Mouse (Mus musculus): ENCODE data around the gene Cog1. TPM values are rescaled to one million over a fixed set of nuclear protein-coding genes. Genes with fewer than 3 reads are reported as not detected.
A peak's percentile ranks its signal among the peaks of the same experiment; 100 is the strongest.

Gene Cog1
- polyA plus RNA-seq, 1 experiment from 2014 or later, result 35.6 TPM

DNA sequence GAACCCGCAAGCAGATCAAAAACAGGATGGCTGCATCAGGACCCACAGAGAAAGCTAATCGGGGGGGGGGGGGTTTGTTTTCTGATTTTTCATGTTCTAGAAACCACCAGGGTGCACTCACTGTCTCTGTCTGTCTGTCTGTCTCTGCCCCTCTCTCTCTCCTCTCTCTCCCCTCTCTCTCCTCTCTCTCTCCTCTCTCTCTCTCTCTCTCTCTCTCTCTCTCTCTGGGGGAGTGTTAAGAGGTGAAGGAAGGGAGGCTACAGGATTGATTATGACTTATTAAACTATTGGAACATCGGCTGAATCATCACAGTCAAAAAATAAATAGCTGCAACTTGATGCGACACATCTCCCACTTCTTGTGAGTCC is 30.7 kb upstream of the Cog1 start:
- Histone ChIP-seq H3K4me1 (replicated peaks) (peaks cover 43% of the 10 kb centered on the region), H3K9me3 (no peaks in the 10 kb centered on the region), H3K27me3 (peaks cover 17% of the 10 kb centered on the region; the same call in 1 of the 2 replicates), H3K4me2 (peak overlapping the region; percentile 86), H3K9ac (peak overlapping the region; percentile 83), H3K4me3 (peak overlapping the region; percentile 55), H3K27ac (peak overlapping the region; percentile 61; the same call in 1 of the 2 replicates), H3K36me3 (no peaks in the 10 kb centered on the region)
- WGBS, result 16% methylated on average over 4 of the region's 4 CpGs
- no peak for ATAC-seq (ENCODE audit: low FRiP score)

DNA sequence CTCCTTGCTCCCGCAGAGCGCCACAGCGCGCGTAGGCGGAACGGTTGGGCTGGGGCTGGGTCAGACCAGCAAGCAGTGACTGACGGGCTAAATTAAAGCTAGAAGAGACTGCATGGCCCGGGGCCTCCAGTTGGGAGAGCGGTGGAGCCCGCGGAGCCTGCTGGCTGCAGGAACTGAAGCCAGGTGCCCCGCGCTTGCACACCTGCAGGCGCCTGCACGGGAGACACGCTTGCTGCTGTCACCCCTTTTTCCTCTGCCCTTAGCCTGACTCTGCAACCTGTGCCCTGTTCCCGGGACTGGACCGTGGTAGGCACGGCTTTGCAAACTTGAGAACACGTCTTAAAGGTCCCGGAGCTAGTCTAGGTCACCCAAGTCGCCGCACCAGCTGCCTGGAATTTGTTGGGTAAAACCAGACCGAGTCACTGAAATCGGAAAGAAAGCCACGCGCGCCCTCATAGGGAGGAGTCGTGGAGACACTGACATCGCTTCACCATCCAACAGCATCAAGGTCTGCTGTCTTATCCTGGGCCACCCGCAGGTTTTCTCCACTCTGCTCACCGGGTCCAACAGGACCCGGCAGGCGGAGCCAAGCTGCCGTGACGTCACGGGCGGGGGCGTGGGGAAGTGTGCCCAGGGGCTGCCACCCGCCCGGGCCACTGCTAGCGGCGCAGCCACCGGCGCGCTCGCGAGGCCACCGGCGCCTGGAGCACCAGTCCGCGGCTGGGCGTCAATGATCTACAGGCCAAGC is 30.1 kb upstream of the Cog1 start, which contains the start of gene Sstr2:
Sstr2 (plus strand) TSS at position 671 of the 748 bp plus-strand sequence.
- Histone ChIP-seq H3K4me1 (replicated peaks) (peaks cover 43% of the 10 kb centered on the region), H3K27ac (peak within 1 kb of the TSS; percentile 61), H3K27me3 (peaks cover 17% of the 10 kb centered on the region; the same call in 1 of the 2 replicates), H3K4me3 (peak within 1 kb of the TSS; percentile 55), H3K9ac (peak within 1 kb of the TSS; percentile 83), H3K36me3 (0 out of 2 replicates have a peak, but pooled peaks cover under 1% of the 10 kb centered on the region), H3K4me2 (peak within 1 kb of the TSS; percentile 86), H3K9me3 (no peaks in the 10 kb centered on the region)
- ATAC-seq (ENCODE audit: low FRiP score), result peak; percentile 81
- WGBS, result 1% methylated on average over 54 of the region's 54 CpGs

DNA sequence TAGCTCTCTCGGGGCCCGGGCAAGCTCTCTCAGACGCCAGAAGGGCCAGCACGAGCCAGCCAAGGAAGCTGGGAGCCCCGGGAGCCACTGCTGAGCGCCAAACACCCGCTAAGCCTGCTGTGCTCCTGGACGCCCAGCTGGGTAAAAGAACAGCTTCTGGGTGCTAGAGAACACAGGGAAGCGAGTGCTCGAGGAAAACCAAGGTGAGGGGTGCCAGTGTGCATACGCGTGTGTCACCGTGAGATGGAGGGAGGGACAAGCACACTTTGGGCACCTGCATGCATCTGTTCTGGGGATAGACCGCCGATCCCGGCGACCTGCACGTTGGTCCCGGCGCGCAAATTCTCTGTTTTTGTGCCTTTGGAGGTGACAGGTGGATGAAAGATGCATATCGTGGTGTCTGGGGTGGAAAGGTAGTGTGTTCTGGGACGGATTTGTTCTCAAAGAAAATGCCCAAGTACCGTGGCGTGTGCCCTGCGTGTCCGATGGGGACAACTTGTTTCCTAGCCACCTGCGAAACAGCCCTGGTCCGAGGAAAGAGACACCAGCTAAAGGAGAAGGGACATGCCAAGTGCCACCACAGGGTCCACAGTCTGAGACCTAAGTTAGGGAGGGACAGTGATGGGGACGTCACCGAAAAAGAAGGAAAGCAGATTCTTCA is 29.4 kb upstream of the Cog1 start:
- peak overlapping the region; percentile 83 for H3K9ac ChIP-seq
- peaks cover 17% of the 10 kb centered on the region; the same call in 1 of the 2 replicates for H3K27me3 ChIP-seq
- ATAC-seq (ENCODE audit: low FRiP score), result no peak; the same call in none of the 2 replicates
- peak overlapping the region; percentile 86 for H3K4me2 ChIP-seq
- peak overlapping the region; percentile 55 for H3K4me3 ChIP-seq
- WGBS, result 1% methylated on average over 31 of the region's 31 CpGs
- no peaks in the 10 kb centered on the region for H3K9me3 ChIP-seq
- H3K4me1 ChIP-seq (replicated peaks), result peaks cover 43% of the 10 kb centered on the region
- H3K36me3 ChIP-seq, result peaks cover 7% of the 10 kb centered on the region
- H3K27ac ChIP-seq, result peak overlapping the region; percentile 61

DNA sequence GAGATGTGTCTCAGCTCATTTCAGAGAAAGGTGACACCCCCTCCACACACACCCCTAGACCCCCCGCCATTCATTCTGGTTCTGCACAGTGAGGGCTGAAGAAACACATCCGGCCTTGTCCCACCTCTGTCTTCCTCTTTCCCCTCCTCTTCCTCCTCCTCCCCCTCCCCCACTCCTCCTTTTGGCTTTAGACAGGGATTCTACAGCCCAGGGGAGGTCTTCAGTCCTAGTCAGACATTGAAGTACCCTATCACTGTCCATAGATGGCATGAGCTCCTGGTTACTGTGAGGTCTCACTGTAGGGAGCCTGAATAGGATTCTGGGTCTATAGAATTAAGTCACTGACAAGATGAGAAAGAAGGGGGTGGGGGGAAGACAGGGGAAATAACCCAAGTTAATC is 28.0 kb upstream of the Cog1 start:
- peaks cover 17% of the 10 kb centered on the region; the same call in 1 of the 2 replicates for H3K27me3 ChIP-seq
- H3K27ac ChIP-seq, result no peak overlapping the region
- peak overlapping the region; percentile 86 for H3K4me2 ChIP-seq
- no peak for ATAC-seq (ENCODE audit: low FRiP score)
- peaks cover 43% of the 10 kb centered on the region for H3K4me1 ChIP-seq (replicated peaks)
- 52% methylated on average over 2 of the region's 2 CpGs for WGBS
- H3K36me3 ChIP-seq, result peaks cover 16% of the 10 kb centered on the region
- H3K9ac ChIP-seq, result peak overlapping the region; percentile 55; the same call in 1 of the 2 replicates
- H3K4me3 ChIP-seq, result peak overlapping the region; percentile 55
- no peaks in the 10 kb centered on the region for H3K9me3 ChIP-seq

DNA sequence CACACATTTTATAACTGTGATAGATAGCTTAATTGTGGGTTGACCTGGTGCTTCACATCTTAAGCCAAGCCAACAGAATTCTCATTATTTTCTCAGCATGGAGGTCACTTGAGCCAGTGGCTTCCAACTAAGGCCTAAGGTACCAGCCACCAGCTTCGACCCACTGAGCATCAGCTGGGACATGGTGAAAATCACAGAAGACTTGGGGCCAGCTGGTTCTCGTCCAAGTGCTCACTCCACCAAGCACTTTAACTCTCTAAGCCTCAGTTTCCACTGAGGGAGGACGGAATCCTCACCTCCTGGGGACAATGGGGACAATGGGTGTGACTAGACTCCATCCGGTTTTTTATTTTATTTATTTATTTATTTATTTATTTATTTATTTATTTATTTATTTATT is 26.9 kb upstream of the Cog1 start:
- peaks cover 16% of the 10 kb centered on the region for H3K36me3 ChIP-seq
- H3K27me3 ChIP-seq, result peaks cover 17% of the 10 kb centered on the region; the same call in 1 of the 2 replicates
- no peaks in the 10 kb centered on the region for H3K9me3 ChIP-seq
- no peak overlapping the region for H3K27ac ChIP-seq
- H3K4me3 ChIP-seq, result no peak overlapping the region
- H3K4me2 ChIP-seq, result peak overlapping the region; percentile 86
- peaks cover 43% of the 10 kb centered on the region for H3K4me1 ChIP-seq (replicated peaks)
- no peak overlapping the region for H3K9ac ChIP-seq
- 81% methylated on average over 4 of the region's 4 CpGs for WGBS
- ATAC-seq (ENCODE audit: low FRiP score), result no peak

DNA sequence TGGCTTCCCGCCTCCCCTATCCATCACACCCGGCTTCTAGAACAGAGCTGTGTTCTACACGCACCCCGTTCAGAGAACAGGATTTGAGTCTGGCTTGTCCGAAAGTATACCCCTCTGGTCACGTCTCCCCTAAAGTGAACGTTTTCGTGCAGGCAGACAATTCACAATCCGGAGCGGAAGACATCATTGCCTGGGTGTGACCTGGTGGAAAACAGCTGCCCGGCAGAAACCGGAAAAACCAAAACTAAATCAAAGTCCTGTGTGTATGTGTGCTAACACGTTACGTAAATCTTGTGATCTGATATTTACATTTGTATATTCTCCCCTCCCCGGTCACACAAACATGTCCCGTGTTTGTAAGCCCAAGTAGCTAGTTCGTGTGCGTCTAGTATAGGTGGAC is 23.5 kb upstream of the Cog1 start:
- WGBS, result 95% methylated on average over 18 of the region's 18 CpGs

DNA sequence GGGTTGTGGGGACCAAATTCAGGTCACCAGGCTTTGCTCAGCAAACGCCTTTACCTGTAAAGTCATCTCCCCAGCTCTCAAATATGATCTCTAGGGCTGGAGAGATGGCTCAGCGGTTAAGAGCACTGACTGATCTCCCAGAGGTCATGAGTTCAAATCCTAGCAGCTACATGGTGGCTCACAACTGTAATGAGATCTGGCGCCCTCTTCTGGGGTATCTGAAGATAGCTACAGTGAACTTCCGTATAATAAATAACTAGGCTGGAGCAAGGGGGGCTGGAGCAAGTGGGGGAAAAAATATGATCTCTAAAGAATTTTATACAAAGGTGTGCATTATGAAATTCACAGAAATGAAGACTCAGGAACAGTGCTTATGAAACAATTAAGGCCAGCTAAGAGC is 21.2 kb upstream of the Cog1 start:
- peaks cover 5% of the 10 kb centered on the region; the same call in 1 of the 2 replicates for H3K4me1 ChIP-seq (replicated peaks)
- H3K9ac ChIP-seq, result no peak overlapping the region
- ATAC-seq (ENCODE audit: low FRiP score), result no peak
- 0 out of 2 replicates have a peak, but pooled peaks cover 3% of the 10 kb centered on the region for H3K27me3 ChIP-seq
- H3K4me2 ChIP-seq, result no peak overlapping the region
- no peak overlapping the region for H3K27ac ChIP-seq
- 52% methylated on average over 4 of the region's 4 CpGs for WGBS
- H3K36me3 ChIP-seq, result peaks cover 16% of the 10 kb centered on the region
- H3K4me3 ChIP-seq, result no peak overlapping the region
- no peaks in the 10 kb centered on the region for H3K9me3 ChIP-seq

More for the DNA sequence above, 23.5 kb upstream of the Cog1 start:
- Histone ChIP-seq H3K9ac (no peak overlapping the region), H3K4me2 (no peak overlapping the region), H3K27ac (no peak overlapping the region), H3K9me3 (no peaks in the 10 kb centered on the region), H3K4me1 (replicated peaks) (peaks cover 18% of the 10 kb centered on the region), H3K4me3 (no peak overlapping the region), H3K27me3 (peaks cover 14% of the 10 kb centered on the region; the same call in 1 of the 2 replicates), H3K36me3 (peaks cover 16% of the 10 kb centered on the region)
- ATAC-seq (ENCODE audit: low FRiP score), result no peak

DNA sequence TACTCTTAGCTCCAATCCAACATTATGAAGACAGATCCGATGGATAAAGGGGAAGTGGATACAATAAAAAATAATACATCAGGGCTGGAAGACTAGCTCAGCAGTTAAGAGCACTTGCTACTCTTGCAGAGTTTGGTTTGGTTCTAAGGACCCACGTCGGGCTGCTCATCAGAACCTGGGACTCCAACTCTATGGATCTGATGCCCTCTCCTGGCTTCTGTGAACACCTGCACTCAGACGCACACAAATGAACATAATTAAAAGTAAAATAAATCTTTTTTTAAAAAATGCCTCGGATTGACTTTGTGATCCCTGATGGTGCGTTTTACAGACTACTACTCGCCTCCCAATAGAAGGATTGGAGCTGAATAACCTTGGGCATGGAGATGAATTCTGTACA is 18.3 kb upstream of the Cog1 start:
- no peaks in the 10 kb centered on the region for H3K36me3 ChIP-seq
- ATAC-seq (ENCODE audit: low FRiP score), result no peak
- H3K27ac ChIP-seq, result no peak overlapping the region
- H3K9me3 ChIP-seq, result no peaks in the 10 kb centered on the region
- no peak overlapping the region for H3K4me2 ChIP-seq
- no peak overlapping the region for H3K4me3 ChIP-seq
- peaks cover 5% of the 10 kb centered on the region; the same call in 1 of the 2 replicates for H3K4me1 ChIP-seq (replicated peaks)
- H3K9ac ChIP-seq, result no peak overlapping the region
- H3K27me3 ChIP-seq, result 0 out of 2 replicates have a peak, but pooled peaks cover 3% of the 10 kb centered on the region
- 61% methylated on average over 7 of the region's 7 CpGs for WGBS

DNA sequence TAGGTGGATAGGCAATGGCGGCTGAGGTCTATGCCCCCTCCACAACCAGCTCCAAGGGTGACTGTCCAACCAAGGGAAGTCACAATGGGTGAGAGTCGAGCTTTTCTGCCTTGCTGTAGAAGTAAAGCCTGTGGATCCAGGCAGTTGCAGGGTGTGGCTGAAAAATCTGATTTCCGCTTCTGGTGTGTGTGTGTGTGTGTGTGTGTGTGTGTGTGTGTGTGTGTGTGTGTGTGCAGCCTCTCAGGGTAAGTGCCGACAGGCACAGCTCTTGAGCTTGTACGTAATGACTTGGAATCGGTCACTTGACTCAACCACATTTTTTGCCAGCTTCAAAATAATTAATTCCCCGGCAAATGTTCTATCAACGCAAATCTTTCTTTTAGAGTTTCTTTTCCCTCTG is 17.7 kb upstream of the Cog1 start:
- WGBS, result 86% methylated on average over 8 of the region's 8 CpGs
- ATAC-seq (ENCODE audit: low FRiP score), result no peak
- H3K27ac ChIP-seq, result no peak overlapping the region
- H3K4me2 ChIP-seq, result no peak overlapping the region
- no peaks in the 10 kb centered on the region for H3K36me3 ChIP-seq
- H3K4me1 ChIP-seq (replicated peaks), result peaks cover 5% of the 10 kb centered on the region; the same call in 1 of the 2 replicates
- 0 out of 2 replicates have a peak, but pooled peaks cover 3% of the 10 kb centered on the region for H3K27me3 ChIP-seq
- H3K9me3 ChIP-seq, result no peaks in the 10 kb centered on the region
- no peak overlapping the region for H3K4me3 ChIP-seq
- H3K9ac ChIP-seq, result no peak overlapping the region

DNA sequence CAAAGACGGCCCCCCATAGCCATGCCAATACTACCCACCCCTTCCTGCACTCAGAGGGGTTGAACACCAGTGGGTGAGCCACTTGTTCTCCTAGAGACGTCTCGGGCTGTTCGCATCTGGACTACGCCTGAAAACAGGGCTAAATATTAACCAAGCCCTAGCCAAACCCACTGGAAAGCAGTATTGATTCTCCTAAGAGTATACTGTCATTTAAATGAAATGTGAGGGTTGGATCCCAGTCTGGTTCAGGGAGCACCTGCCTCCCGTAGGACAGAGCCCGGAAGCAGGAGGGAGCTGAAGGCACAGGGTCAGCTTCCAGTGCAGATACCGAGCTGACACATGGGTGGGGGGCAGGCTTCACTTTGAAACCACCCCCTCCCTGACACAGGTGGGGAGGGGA is 17.1 kb upstream of the Cog1 start:
- no peak overlapping the region for H3K4me3 ChIP-seq
- H3K4me1 ChIP-seq (replicated peaks), result peaks cover 5% of the 10 kb centered on the region; the same call in 1 of the 2 replicates
- no peak overlapping the region for H3K4me2 ChIP-seq
- 0 out of 2 replicates have a peak, but pooled peaks cover 3% of the 10 kb centered on the region for H3K27me3 ChIP-seq
- no peak for ATAC-seq (ENCODE audit: low FRiP score)
- no peaks in the 10 kb centered on the region for H3K36me3 ChIP-seq
- no peaks in the 10 kb centered on the region for H3K9me3 ChIP-seq
- H3K9ac ChIP-seq, result no peak overlapping the region
- no peak overlapping the region for H3K27ac ChIP-seq
- 58% methylated on average over 8 of the region's 8 CpGs for WGBS

DNA sequence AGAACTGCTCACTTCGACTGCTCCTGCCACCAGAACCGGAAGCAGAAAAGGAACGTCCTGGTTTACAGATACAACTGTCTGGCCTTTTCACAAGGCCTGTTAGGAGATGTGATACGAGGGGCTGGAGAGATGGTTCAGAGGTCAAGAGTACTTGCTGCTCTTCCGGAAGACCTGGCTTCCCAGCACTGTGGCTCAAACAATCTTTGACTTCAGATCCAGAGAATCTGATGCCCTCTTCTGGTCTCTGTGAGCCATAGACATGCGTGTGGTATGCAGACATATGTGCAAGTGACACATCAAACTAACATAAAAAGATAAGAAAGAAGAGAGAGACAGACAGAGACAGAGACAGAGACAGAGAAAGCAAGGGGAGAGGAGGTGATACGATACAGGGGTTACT is 16.7 kb upstream of the Cog1 start:
- Histone ChIP-seq H3K27ac (no peak overlapping the region), H3K36me3 (no peaks in the 10 kb centered on the region), H3K4me3 (no peak overlapping the region), H3K9ac (no peak overlapping the region), H3K4me2 (no peak overlapping the region), H3K9me3 (no peaks in the 10 kb centered on the region), H3K27me3 (0 out of 2 replicates have a peak, but pooled peaks cover 3% of the 10 kb centered on the region), H3K4me1 (replicated peaks) (peaks cover 5% of the 10 kb centered on the region; the same call in 1 of the 2 replicates)
- WGBS, result 82% methylated on average over 7 of the region's 7 CpGs
- no peak for ATAC-seq (ENCODE audit: low FRiP score)

DNA sequence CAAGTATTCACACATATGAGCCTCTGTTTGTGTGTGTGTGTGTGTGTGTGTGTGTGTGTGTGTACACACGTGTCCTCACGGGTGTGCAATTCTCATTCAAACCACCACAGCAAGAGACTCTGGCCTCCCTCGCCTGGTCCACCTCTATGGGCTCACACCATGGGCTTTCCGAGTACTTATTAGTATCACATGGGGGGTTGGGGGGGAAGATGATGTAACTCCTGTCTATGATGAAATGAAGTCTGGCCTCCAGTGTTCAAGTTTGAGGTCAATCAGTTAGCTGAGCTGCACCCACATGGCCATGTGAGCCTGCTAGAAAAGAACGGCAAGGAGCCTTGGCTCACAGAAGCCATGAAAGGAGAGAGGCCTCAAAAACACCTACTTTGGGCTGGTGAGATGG is 15.6 kb upstream of the Cog1 start:
- 97% methylated on average over 5 of the region's 5 CpGs for WGBS
- Histone ChIP-seq H3K4me3 (no peak overlapping the region), H3K4me2 (no peak overlapping the region), H3K4me1 (replicated peaks) (peaks cover 3% of the 10 kb centered on the region; the same call in 1 of the 2 replicates), H3K9ac (no peak overlapping the region), H3K27me3 (0 out of 2 replicates have a peak, but pooled peaks cover 3% of the 10 kb centered on the region), H3K27ac (no peak overlapping the region), H3K36me3 (peaks cover 4% of the 10 kb centered on the region; the same call in 1 of the 2 replicates), H3K9me3 (no peaks in the 10 kb centered on the region)
- no peak for ATAC-seq (ENCODE audit: low FRiP score)

Measured in hindbrain, embryonic 13.5 days (tissue).